Mouse (Mus musculus): ENCODE measurements around the gene Dcaf17. TPM values are rescaled to one million over a fixed set of nuclear protein-coding genes. Genes with fewer than 3 reads are reported as not detected.

Dcaf17 gene
- polyA plus RNA-seq, 1 experiment from 2014 or later, result 34.5 TPM

DNA sequence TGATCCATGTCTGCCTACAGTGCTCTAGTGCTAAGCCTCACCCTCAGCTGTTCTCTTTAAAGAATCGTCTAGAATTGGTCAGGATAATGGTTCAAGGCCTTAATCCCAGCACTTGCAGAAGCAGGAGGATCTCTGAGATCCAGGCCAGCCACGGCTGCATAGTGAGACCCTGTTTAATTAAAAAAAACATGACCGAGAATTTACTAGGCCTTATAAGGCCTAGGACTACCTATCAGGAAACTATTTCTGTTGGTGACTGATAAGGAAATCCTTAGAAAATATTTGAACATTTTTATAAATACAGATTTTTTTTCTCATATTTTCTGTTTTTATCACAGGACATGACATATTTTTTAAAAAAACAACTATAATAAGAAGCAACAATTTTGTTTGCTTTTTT lies 18.2 kb downstream of the Dcaf17 start:
- no peak overlapping the region for H3K4me2 ChIP-seq (replicated peaks)
- no peak for ATAC-seq (ENCODE audit: low FRiP score, low read depth)
- peaks cover 5% of the 10 kb centered on the region; the same call in 1 of the 2 replicates for H3K36me3 ChIP-seq
- H3K27me3 ChIP-seq (replicated peaks), result no peaks in the 10 kb centered on the region
- H3K27ac ChIP-seq, result no peak overlapping the region
- WGBS, result 93% methylated on average over 3 of the region's 3 CpGs
- H3K9me3 ChIP-seq, result no peaks in the 10 kb centered on the region
- no peaks in the 10 kb centered on the region for H3K4me1 ChIP-seq
- H3K9ac ChIP-seq, result no peak overlapping the region
- H3K4me3 ChIP-seq, result no peak overlapping the region

DNA sequence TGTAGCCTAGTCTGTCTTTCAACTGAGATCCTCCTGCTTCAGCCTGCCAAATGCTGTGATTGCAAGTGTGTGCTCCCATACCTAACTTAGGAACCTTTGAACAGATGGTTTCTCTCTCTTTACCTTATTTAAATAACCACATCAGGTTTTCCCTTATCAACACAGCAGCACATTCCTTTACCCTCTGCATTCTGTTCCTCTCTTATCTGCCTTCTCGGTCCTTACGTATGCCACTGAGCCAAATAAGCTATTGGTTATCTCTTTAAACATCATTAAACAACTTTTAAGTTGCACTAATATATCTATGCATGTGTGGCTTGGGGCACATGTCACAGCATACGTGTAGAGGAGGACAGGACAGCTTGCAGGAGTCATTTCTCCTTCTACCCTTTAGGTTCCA lies 18.7 kb downstream of the Dcaf17 start:
- Histone ChIP-seq H3K27ac (no peak overlapping the region), H3K9me3 (no peaks in the 10 kb centered on the region), H3K4me3 (no peak overlapping the region), H3K27me3 (replicated peaks) (no peaks in the 10 kb centered on the region), H3K36me3 (peaks cover 5% of the 10 kb centered on the region; the same call in 1 of the 2 replicates), H3K4me1 (no peaks in the 10 kb centered on the region), H3K4me2 (replicated peaks) (no peak overlapping the region), H3K9ac (no peak overlapping the region)
- no peak for ATAC-seq (ENCODE audit: low FRiP score, low read depth)
- 95% methylated on average over 3 of the region's 3 CpGs for whole genome bisulfite sequencing

DNA sequence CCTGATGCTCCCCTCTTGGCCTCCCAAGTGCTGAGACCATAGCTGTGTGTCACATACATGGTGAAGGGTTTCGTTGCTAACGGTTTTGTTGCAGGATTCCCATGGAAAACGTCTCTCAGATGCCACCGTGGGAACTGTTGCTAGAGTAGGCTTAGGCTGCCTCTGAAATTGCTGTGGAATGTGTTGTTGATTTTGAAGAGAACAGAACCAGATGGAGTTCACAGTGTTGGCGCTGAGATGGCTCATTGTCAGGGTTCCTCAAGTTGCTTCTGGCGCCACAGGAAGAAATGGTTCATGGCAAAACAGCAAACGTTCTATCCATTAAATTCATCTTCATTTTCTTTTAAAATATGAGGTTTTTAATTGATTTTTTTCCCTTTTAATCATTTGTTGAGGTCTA lies 27.3 kb downstream of the Dcaf17 start:
- no peak overlapping the region for H3K27ac ChIP-seq
- no peak overlapping the region for H3K4me2 ChIP-seq (replicated peaks)
- H3K9ac ChIP-seq, result no peak overlapping the region
- 93% methylated on average over 7 of the region's 7 CpGs for WGBS
- no peaks in the 10 kb centered on the region for H3K9me3 ChIP-seq
- H3K36me3 ChIP-seq, result peaks cover 19% of the 10 kb centered on the region; the same call in 1 of the 2 replicates
- no peak for ATAC-seq (ENCODE audit: low FRiP score, low read depth)
- no peak overlapping the region for H3K4me3 ChIP-seq
- no peaks in the 10 kb centered on the region for H3K4me1 ChIP-seq
- H3K27me3 ChIP-seq (replicated peaks), result no peaks in the 10 kb centered on the region

DNA sequence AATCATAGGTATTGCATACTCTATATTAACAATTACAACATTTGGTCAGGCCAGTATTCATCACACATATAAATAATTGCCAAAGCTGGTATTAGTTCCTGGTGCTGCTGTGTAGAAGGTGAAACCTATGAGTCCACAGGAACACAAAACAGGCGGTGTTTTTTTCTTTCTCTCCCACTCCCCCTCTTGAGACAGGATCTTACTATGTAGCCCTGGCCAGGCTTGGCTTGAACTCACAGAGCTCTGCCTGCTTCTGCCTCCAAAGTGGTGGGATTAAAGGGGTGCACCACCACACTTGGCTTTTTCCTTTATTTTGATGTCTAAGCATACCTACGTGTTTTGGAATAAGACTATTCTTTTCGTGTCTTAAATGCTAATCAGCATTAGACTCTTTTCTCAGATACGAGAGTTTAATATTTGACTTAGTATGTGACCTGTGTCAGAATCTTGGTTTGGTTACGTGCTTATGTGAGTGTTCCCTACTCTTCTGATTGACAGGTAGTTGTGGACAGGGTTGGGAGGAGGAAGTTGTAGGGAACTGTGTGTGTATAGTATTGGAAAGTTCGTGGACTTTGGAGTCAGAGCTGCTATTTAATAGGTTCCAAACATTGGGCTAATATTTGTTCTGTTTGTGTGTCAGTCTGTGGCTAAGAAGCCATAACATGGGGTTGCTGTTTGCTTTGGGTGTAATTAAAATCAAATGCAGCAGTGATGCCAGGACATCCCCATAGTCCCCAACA lies 28.5 kb downstream of the Dcaf17 start:
- H3K36me3 ChIP-seq, result peaks cover 26% of the 10 kb centered on the region; the same call in 1 of the 2 replicates
- no peak overlapping the region for H3K4me2 ChIP-seq (replicated peaks)
- H3K4me3 ChIP-seq, result no peak overlapping the region
- WGBS, result 92% methylated on average over 6 of the region's 6 CpGs
- H3K27me3 ChIP-seq (replicated peaks), result no peaks in the 10 kb centered on the region
- no peaks in the 10 kb centered on the region for H3K4me1 ChIP-seq
- H3K27ac ChIP-seq, result no peak overlapping the region
- H3K9me3 ChIP-seq, result no peaks in the 10 kb centered on the region
- H3K9ac ChIP-seq, result no peak overlapping the region
- no peak for ATAC-seq (ENCODE audit: low FRiP score, low read depth)

DNA sequence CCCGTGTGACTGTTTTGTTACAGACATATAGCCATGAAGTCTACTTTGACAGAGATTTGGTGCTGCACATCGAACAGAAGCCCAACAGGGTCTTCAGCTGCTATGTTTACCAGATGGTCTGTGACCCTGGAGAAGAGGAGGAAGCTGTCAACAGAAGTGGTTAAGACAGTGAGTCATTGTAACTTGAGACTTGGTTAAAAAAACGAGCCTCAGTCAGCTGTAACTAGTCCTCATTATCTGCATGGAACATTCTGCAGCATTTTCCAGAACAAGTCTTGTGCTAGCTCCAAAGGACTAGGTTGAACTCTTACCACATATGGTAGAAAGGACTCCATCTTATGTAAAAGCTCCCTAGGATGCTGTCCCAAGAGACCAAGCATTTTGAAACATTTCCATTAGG lies 34.6 kb downstream of the Dcaf17 start:
- no peak for ATAC-seq (ENCODE audit: low FRiP score, low read depth)
- Histone ChIP-seq H3K36me3 (peaks cover 28% of the 10 kb centered on the region), H3K9me3 (no peaks in the 10 kb centered on the region), H3K4me3 (no peak overlapping the region), H3K4me1 (no peaks in the 10 kb centered on the region), H3K4me2 (replicated peaks) (no peak overlapping the region), H3K27ac (no peak overlapping the region), H3K9ac (no peak overlapping the region), H3K27me3 (replicated peaks) (no peaks in the 10 kb centered on the region)
- WGBS, result 76% methylated on average over 3 of the region's 3 CpGs

DNA sequence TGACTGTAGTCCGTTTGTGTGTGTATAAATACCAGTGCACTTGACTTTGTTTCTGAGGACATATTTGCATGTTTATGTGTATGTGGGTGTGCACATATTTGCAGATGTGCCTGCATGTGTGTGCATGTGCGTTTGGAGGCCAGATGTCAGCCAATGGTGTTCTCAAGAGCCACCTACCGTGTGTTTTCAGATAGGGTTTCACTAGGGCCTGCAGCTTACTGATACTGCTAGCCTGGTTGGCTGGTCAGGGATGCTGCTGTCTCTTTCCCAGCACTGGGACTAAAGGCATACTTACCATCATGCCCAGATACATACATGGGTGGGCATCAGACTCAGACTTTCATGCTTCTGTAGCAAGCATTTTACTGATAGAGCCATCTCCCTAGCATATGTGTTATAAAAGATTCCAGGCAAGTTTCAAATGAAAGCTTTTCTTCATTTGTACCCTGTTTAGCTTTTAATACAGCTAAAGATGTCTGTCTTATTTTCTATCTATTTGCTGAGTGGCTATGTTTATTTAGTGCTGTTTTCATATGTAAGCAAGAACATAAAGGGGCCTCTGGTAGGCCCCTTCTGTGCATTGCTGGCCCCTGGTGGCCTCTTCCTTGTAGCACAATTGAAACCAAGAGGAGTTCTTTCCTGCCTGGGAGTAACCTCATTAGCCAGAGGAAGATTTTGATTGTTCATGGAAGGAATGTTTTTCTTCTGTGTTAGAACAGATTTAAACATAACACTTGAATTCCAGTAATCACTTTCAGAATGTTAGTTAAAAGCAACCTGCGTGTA lies 35.7 kb downstream of the Dcaf17 start:
- no peaks in the 10 kb centered on the region for H3K9me3 ChIP-seq
- no peaks in the 10 kb centered on the region for H3K27me3 ChIP-seq (replicated peaks)
- no peaks in the 10 kb centered on the region for H3K4me1 ChIP-seq
- H3K27ac ChIP-seq, result no peak overlapping the region
- H3K36me3 ChIP-seq, result peaks cover 28% of the 10 kb centered on the region
- ATAC-seq (ENCODE audit: low FRiP score, low read depth), result no peak
- WGBS, result 85% methylated on average over 4 of the region's 4 CpGs
- H3K4me2 ChIP-seq (replicated peaks), result no peak overlapping the region
- no peak overlapping the region for H3K4me3 ChIP-seq
- H3K9ac ChIP-seq, result no peak overlapping the region

DNA sequence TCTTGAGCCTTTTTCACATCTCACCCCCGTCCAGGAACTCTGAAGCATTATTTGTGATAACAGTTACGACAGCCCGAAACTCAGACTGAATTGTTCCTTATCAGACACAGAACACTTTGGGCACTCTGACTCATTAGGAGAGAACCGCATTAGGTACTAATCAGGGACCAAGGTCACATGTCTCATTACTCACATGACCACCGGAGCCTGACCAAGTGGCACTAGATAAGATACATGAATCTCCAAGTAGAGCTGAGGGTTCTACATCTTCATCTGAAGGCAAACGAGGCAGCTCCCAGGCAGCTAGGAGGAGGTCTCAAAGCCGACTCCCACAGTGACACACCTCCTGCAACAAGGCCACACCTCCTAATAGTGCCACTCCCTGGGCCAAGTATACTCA lies 41.0 kb downstream of the Dcaf17 start:
- no peaks in the 10 kb centered on the region for H3K4me1 ChIP-seq
- no peak overlapping the region for H3K27ac ChIP-seq
- no peaks in the 10 kb centered on the region for H3K27me3 ChIP-seq (replicated peaks)
- H3K36me3 ChIP-seq, result peaks cover 13% of the 10 kb centered on the region; the same call in 1 of the 2 replicates
- H3K9me3 ChIP-seq, result no peaks in the 10 kb centered on the region
- H3K4me3 ChIP-seq, result no peak overlapping the region
- no peak overlapping the region for H3K4me2 ChIP-seq (replicated peaks)
- ATAC-seq (ENCODE audit: low FRiP score, low read depth), result no peak
- WGBS, result 80% methylated on average over 7 of the region's 7 CpGs
- H3K9ac ChIP-seq, result no peak overlapping the region

DNA sequence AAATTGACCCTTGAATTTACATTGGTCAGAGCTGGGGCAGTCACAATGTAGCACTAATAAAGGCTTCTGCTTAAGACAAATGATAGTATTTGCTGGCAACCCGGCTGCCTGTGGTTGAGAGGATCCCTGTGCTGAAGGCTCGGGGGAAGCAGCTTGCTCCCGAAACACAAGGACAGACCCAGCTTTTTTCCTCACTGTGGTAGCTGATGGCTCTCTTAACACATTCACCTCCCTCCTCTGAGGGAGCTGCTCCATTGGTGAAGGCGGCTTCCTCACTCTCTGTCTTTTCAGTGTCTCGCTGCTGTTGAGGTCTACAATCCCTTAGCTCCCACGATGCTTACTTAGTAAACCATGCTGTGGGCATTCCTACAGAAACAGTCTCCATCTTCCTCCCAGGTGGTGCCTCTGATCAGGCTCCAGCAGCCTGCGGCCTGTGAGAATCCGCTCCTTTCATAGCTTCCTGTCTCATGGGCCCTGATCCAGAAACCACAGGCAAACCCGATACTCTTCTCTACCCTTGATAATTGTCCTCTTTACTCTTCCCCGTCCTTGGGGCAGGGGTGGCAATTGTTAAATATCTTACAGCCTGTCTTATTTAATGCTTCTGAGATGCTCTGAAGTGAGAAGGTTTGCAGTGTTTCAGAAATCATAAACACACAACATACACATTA lies 47.6 kb downstream of the Dcaf17 start:
- WGBS, result 87% methylated on average over 10 of the region's 10 CpGs
- Histone ChIP-seq H3K36me3 (peaks cover 11% of the 10 kb centered on the region; the same call in 1 of the 2 replicates), H3K4me1 (no peaks in the 10 kb centered on the region), H3K9ac (no peak overlapping the region), H3K9me3 (no peaks in the 10 kb centered on the region), H3K4me2 (replicated peaks) (no peak overlapping the region), H3K27me3 (replicated peaks) (no peaks in the 10 kb centered on the region), H3K4me3 (no peak overlapping the region), H3K27ac (no peak overlapping the region)
- no peak for ATAC-seq (ENCODE audit: low FRiP score, low read depth)

DNA sequence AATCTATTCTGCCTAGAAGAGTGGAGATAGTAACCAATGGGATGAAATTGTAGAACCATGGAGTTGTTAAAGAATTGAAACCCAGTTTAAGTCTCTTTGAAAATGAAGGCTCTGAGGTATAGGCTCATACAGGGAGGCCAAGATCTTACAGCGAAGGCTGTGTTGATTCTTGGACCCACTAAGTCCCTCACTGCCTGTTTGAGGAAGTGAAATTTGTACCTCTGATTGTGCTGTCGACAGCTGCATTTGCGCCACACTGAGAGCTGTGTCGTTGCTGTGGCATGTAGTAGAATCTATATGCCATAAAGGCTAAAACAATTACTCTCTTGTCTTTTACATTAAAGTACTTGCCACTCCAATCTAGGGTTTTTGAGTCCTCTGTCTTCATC lies 48.2 kb downstream of the Dcaf17 start:
- WGBS, result 94% methylated on average over 4 of the region's 4 CpGs
- peaks cover 11% of the 10 kb centered on the region; the same call in 1 of the 2 replicates for H3K36me3 ChIP-seq
- H3K4me2 ChIP-seq (replicated peaks), result no peak overlapping the region
- no peak overlapping the region for H3K27ac ChIP-seq
- no peak overlapping the region for H3K9ac ChIP-seq
- H3K4me3 ChIP-seq, result no peak overlapping the region
- H3K9me3 ChIP-seq, result no peaks in the 10 kb centered on the region
- no peak for ATAC-seq (ENCODE audit: low FRiP score, low read depth)
- no peaks in the 10 kb centered on the region for H3K4me1 ChIP-seq
- H3K27me3 ChIP-seq (replicated peaks), result no peaks in the 10 kb centered on the region

DNA sequence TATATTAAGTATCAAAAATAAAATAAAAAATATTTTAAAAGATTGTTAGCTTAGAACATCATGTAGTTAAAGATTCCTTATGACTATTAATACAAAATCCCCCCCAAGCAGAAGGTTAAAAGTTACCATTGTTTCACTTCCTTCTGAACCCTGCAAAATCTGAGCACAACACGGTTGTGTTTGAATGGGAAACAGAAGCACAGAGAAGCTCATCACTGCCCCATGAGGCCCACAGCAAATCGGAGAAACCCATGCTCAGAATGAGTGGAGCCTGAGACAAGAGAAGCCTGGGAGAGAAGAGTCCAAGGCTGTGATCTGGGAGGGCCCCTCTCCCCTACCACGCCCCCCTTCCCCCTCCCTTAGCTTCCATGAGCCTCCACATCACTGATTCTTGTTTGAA lies 49.6 kb downstream of the Dcaf17 start:
- Histone ChIP-seq H3K4me3 (no peak overlapping the region), H3K4me1 (no peaks in the 10 kb centered on the region), H3K36me3 (peaks cover 4% of the 10 kb centered on the region; the same call in 1 of the 2 replicates), H3K27ac (no peak overlapping the region), H3K9me3 (no peaks in the 10 kb centered on the region), H3K9ac (no peak overlapping the region), H3K27me3 (replicated peaks) (no peaks in the 10 kb centered on the region), H3K4me2 (replicated peaks) (no peak overlapping the region)
- WGBS, result 81% methylated on average over 3 of the region's 3 CpGs
- ATAC-seq (ENCODE audit: low FRiP score, low read depth), result no peak

DNA sequence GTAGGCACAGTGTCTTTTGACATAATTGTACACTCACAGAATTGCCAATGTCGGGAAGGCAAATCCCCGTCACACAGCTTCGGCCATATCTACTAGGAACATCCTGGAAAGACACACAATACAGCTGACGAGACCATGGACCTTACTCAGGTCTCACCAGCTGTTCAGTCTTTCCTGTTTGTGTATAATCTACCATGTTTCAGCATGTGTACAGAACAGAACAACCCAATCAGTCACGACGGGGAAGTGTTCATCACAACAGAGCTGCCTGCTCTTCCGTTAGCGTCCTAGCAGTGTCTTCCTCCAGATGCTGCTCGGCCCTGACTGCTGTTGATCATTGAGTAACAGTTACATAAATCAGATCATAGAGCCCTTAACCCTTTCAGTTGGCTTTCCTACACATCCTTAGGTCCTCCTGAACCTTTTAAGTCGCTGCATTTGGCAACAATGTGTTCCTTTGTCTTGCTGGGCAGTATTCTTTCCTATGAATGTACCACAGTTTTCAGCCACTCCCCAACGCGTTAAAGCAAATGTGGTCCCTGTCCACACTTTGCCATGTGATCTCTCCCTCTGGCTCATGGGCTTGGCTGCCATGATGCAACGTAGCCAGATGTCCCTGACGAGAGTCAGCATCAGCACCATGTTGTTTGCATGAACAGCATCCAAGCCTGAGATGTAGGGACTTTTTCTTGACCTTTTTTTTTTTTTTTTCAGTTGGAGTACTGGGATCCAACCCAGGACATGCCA lies 50.5 kb downstream of the Dcaf17 start:
- 85% methylated on average over 14 of the region's 14 CpGs for WGBS
- H3K9ac ChIP-seq, result no peak overlapping the region
- ATAC-seq (ENCODE audit: low FRiP score, low read depth), result no peak

DNA sequence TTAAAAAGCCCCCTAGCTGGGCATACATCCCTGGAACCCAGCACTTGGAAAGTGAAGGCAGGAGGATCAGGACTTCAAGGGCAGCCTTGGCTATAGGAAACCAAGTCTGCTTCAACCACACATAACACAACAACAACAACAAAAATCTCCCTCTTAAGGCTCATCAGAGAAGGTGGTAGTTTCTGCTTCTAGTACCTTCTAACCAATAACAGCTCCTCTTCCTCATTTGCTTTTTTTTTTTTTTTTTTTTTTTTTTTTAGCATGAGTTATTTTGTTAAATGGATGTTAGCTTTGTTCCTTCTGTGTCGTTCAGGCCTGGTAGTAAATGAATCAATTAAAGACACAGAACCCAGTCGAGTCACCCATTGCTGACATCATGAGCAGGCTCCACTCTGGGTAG lies 52.1 kb downstream of the Dcaf17 start:
- Histone ChIP-seq H3K36me3 (no peaks in the 10 kb centered on the region), H3K4me1 (no peaks in the 10 kb centered on the region), H3K27me3 (replicated peaks) (no peaks in the 10 kb centered on the region), H3K4me3 (no peak overlapping the region), H3K27ac (no peak overlapping the region), H3K9me3 (no peaks in the 10 kb centered on the region), H3K9ac (no peak overlapping the region), H3K4me2 (replicated peaks) (no peak overlapping the region)
- WGBS, result 74% methylated on average over 2 of the region's 2 CpGs
- no peak for ATAC-seq (ENCODE audit: low FRiP score, low read depth)

More for the DNA sequence above, 50.5 kb downstream of the Dcaf17 start:
- Histone ChIP-seq H3K27ac (no peak overlapping the region), H3K9me3 (no peaks in the 10 kb centered on the region), H3K27me3 (replicated peaks) (no peaks in the 10 kb centered on the region), H3K4me1 (no peaks in the 10 kb centered on the region), H3K4me2 (replicated peaks) (no peak overlapping the region), H3K36me3 (no peaks in the 10 kb centered on the region), H3K4me3 (no peak overlapping the region)
